Mouse (Mus musculus): ENCODE measurements around the gene Spag7.

- TF ChIP-seq CTCF (IDR thresholded peaks at IDR 0.05; ENCODE audit: insufficient read depth, low read depth, low read length), result no peak
- TF ChIP-seq POLR2A (IDR thresholded peaks at IDR 0.05; ENCODE audit: insufficient read depth, low read depth, low read length), result peak; percentile 86
These were observed at the start of gene Spag7 for GRCm38 (mm10) chr11:70668771-70669505.
